Mouse (Mus musculus) mouse embryonic stem cell (cell line): ENCODE measurements around the gene Kpna7.

ENCODE experiments used
- in situ Hi-C, 2 experiments: fragments of 300-500 bp; cut with MboI; formaldehyde crosslinking; loops; 1 replicate in 1 of 2; 3 replicates in 1 of 2; pipeline ENCODE4 v1.14.3; 2019 to 2020; ENCODE audit warnings: low sequenced_read_pairs in 2 of 2, low pct_unique_long_range_greater_than_20kb in 1 of 2, mixed read lengths in 1 of 2; ENCODE audit not compliant: unreplicated experiment in 1 of 2

The Kpna7 gene

GRCm38 (mm10) chr5:144984839-144985238 lies 99.0 kb downstream of the Kpna7 start:
- in situ Hi-C loops = loop anchor here in 1 of 2 experiments (10.0 kb wide), 2 partner anchors 100 to 130 kb away; no protein-coding TSS in a partner anchor

DNA sequence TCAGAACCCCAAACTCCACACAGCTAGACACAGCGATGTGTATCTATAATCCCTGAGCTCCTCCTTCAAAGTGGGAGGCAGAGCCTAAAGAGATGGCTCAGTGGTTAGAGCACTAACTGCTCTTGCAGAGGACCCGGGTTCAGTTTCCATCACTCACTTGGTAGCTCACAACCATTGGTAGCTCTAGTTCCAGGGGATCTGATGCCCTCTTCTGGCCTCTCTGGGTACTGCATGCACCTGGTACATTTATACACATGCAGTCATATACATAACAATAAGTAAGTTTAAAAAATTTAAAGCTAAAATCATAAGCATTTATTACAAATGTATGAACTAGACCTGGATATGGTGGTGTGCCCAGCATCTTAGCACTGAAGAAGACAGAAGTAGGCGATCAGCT lies 100.6 kb downstream of the Kpna7 start:
- in situ Hi-C loops = loop anchor here in 1 of 2 experiments (10.0 kb wide), 2 partner anchors 98 to 128 kb away; no protein-coding TSS in a partner anchor

DNA sequence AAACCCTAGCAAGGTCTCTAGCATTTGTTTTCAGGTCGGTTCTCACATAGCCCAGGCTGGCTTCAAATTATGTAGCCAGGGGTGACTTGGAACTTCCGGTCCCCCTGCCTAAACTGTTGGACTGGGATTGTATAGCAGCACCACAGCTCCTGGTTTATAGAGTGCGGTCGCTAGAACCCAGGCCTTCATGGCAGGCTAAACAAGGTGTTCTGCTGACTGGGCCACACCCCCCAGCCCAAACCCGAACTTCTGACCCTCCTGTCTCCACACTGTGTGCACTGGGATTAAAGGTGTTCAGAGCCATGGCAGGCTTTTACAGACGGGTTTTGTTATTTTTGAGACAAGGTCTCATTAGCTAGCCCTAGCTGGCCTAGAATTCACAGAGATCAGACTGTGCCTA lies 104.7 kb downstream of the Kpna7 start:
- in situ Hi-C loops = no loop called here

GRCm38 (mm10) chr5:144978533-144979107 lies 105.2 kb downstream of the Kpna7 start:
- in situ Hi-C loops = no loop called here

DNA sequence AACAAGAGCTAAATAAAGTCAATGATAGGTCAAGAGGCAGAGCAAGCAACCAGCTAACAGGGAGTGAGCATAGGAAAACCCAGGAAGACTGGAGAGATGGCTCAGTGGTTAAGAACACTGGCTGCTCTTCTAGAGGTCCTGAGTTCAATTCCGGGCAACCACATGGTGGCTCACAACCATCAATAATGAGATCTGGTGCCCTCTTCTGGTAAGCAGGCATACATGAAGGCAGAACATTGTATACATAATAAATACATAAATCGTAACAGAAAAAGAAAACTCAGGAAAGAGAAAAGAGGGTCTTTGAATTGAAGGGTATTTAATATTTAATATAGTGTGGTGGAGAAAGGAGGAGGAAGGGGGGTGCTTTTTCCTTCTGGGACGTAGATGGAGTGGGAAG lies 112.6 kb downstream of the Kpna7 start:
- in situ Hi-C loops = no loop called here

- in situ Hi-C loops = no loop called here
Measured at GRCm38 (mm10) chr5:144965639-144966351, 118.0 kb downstream of the Kpna7 start, which contains the start of gene Smurf1. Gene Smurf1 (minus strand): TSS chr5:144965847.

DNA sequence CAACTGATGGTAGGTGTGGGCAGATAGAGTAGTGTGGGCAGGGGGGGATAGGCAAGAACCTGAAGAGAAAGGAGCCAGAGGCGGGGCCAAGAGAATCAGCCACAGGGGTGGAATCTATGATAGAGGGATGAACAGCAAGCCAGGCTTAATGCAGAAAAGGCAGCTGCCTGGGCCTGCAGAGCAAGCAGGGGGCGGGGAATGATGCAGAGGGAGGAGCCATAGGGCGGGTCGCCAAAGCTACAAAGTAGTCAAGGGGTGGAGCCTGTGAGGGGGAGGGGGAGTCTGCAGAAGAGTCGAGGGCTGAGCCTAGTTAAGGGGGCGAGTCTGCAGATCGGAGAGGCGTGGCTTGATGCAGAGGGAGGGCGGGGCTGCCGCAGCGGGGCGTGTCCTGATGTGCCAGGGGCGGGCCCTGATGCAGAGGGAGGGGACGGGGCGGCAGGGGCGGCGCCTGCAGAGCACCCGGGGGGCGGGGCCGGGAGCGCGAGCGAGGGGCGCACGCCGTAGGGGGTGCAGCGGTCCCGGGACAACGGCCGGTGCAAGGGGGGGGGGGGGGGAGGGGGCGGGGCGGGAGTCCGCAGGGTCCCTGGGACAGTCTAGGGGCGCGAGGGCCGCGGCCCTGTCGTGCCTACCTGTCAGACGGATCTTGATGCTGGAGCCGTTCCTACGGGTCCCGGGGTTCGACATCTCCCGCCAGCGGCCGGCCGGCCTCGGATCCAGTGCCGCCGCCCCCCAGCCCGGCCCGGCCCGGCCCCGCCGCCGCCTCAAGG lies 118.8 kb downstream of the Kpna7 start:
- in situ Hi-C loops = loop anchor here in 1 of 2 experiments (5.0 kb wide), 1 partner anchor 48 kb away; no protein-coding TSS in a partner anchor

DNA sequence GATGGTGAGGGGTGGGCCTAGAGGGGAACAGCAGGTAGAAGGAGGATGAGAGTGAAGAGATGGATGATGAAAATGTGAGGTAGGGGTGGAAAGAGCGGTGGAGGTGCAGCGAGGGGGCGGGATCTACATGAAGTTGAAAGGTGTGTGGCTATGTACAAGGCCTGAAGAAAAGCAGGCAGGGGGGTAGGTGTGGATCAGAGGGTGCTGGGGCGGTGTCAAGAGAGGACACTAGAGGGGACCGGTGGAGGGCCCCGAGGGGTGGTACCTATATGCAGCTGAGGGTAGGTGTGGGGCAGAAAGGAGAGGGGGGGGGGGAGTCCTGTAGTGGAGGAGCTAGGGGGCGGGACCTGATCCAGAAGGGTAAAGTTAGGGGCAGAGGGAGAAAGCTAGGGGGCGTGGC lies 119.4 kb downstream of the Kpna7 start:
- in situ Hi-C loops = loop anchor here in 1 of 2 experiments (5.0 kb wide), 1 partner anchor 47 kb away; no protein-coding TSS in a partner anchor

- in situ Hi-C loops = loop anchor here in 1 of 2 experiments (5.0 kb wide), 1 partner anchor 47 kb away; no protein-coding TSS in a partner anchor
Measured at GRCm38 (mm10) chr5:144963817-144964261, 120.0 kb downstream of the Kpna7 start.

GRCm38 (mm10) chr5:144963401-144963800 lies 120.4 kb downstream of the Kpna7 start:
- in situ Hi-C loops = loop anchor here in 1 of 2 experiments (5.0 kb wide), 1 partner anchor 46 kb away; no protein-coding TSS in a partner anchor

GRCm38 (mm10) chr5:144958271-144958670 lies 125.6 kb downstream of the Kpna7 start:
- in situ Hi-C loops = no loop called here

GRCm38 (mm10) chr5:144954432-144954831 lies 129.4 kb downstream of the Kpna7 start:
- in situ Hi-C loops = no loop called here

GRCm38 (mm10) chr5:144952592-144952991 lies 131.2 kb downstream of the Kpna7 start:
- in situ Hi-C loops = no loop called here

GRCm38 (mm10) chr5:144950428-144951051 lies 133.3 kb downstream of the Kpna7 start:
- in situ Hi-C loops = no loop called here

- in situ Hi-C loops = no loop called here
Measured at GRCm38 (mm10) chr5:144949856-144950255, 134.0 kb downstream of the Kpna7 start.

DNA sequence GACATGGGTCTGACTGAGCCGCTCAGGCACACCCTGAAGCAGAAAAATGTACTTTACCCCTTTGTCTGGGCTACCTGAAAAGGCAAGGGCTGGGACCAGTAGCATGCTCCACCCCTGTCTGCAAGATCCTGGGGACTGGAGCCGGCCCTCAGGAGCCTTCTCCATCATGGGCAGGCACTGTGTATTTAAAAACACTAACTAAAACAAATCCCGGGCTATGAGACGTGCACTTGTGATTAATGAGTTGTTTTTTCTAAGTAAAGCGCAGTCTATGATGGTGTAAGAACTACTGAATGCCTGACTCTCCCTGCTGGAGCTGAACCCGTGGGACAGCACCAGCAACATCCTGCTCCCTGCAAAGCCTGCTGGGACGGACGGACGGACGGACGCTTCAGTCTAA lies 135.4 kb downstream of the Kpna7 start:
- in situ Hi-C loops = no loop called here

DNA sequence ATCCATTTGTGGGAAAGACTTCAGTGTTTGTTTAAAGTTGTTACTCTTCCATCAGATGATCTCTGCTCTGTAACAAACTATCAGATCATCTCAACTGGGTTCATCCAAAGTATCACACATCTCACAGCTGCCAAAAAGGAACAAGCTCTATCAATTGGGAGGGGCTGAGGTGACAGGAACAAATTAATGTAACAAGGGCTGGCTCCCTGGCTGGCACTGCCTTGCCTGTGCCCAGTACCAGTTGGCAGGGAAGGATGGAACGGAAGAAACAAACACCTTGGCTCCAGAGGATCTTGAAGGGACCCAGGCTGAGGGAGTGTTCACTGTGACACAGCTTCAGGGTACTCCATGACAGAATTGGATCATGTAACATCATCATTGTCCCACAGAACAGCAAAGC lies 135.8 kb downstream of the Kpna7 start:
- in situ Hi-C loops = no loop called here

- in situ Hi-C loops = no loop called here
Measured at GRCm38 (mm10) chr5:144946032-144946431, 137.8 kb downstream of the Kpna7 start.
